Mouse (Mus musculus): Measurements from ENCODE around the gene Dok4.
A peak's percentile ranks its signal among the peaks of the same experiment; 100 is the strongest.

Dok4 gene

DNA sequence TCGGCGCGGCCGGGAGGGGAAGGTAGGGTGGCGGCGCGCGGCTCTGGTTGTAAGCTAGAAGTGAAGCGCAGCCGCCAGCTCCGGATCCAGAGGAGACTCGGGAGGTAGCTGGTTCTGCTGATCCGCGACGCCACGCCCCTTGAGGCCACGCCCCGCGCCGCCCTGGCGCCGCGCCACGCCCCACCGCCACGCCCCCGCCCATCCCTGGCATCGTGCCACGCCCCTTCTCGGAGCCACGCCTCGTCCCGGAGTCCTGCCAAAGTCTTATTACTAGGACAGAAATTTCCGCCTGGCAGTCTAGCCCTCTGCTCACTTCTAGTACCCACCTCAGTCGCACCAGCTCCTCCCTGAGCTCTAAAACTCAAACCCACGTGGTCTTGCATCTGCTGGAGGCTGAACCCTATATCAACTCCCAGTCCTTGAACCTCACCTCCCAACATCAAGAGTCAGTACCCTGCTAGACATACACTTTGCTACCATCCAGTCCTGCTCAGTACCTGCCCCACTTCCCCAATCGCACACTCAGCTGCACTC is at the start of gene Dok4:
Gene Dok4 (minus strand): TSS at position 134 of the 534 bp plus-strand sequence.
- peak; percentile 85 for DNase-seq (ENCODE audit: low read depth, low spot score)

DNA sequence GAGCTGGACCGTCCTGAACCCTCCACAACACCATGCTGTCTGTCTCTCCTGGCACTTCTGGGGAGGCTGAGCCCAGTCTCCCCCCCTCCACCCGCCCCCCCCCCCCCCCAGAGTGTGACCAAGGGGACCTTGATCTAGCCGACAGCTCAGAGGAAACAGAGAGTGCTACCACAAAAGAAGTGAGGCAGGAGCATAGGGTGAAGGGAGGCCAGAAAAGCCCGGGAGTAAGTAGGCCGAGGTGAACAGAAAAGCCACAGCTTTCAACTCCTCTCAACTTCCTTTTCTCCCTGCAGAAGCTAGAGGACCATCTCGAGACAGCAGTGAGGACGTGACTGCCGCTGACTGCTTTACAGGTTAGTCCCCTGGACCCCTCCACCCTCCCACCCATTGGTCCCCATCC is 47.3 kb upstream of the Dok4 start, which contains the start of gene Adgrg5:
Gene Adgrg5 (plus strand): TSS at position 290 of the 400 bp plus-strand sequence.
- no peak for DNase-seq (ENCODE audit: low read depth, low spot score)

DNA sequence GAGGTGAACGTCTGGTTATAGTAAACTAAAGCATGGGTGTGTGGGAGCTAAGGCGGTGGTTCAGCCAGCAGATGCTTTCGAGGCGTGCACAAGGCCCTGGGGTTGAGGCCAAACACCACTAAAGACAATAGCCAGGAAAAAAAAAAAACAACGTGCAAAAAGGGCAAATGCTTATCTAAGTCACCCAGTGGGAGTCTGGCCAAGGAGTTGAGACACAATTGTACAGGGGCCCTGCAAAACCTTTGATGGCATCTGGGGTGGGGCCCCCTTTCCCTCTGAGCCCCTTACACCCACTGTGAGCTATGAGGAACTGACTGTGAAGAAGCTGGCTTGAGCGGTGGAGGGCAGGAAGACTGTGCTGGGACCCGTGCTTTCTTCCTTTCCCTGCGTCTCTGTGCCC is 46.5 kb upstream of the Dok4 start:
- DNase-seq (ENCODE audit: low read depth, low spot score): peak; percentile 76

DNA sequence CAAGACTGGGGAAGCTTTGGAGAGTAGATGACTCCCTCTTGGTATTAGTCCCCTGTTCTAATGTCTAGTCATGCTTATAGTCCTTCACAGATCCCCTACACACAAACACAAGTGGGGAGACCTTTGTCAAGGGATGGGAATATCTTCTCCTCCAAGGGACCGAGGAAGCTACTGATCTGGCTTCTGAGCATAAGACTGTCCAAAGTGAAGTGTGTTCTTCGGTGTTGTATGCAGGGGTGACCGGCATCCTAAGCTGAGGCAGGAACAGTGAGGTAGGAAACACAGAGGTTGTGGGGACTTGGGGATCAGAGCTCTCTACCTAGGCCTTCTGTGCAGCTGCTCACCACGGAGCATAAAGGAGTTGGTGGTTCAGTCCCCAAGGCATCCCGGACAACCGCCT is 46.0 kb upstream of the Dok4 start:
- no peak for DNase-seq (ENCODE audit: low read depth, low spot score)

DNA sequence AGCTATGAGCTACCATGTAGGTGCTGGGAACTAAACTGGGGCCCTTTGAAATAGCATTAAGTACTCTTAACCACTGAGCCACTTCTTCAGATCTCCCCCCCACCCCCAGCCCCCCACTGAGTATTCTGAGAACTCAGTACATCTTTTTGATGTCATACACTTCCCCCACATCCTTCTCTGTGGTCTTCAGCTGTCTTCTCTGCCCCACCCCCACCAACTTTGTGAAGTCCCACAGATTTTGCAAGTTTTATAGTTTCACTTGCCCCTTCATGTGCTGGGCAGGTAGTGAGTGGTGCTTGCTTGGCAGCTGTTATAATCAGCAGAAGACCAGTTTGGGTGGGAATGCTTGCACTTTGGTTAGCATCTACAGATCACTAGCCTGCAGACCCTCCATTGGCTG is 43.1 kb upstream of the Dok4 start:
- DNase-seq (ENCODE audit: low read depth, low spot score): no peak

DNA sequence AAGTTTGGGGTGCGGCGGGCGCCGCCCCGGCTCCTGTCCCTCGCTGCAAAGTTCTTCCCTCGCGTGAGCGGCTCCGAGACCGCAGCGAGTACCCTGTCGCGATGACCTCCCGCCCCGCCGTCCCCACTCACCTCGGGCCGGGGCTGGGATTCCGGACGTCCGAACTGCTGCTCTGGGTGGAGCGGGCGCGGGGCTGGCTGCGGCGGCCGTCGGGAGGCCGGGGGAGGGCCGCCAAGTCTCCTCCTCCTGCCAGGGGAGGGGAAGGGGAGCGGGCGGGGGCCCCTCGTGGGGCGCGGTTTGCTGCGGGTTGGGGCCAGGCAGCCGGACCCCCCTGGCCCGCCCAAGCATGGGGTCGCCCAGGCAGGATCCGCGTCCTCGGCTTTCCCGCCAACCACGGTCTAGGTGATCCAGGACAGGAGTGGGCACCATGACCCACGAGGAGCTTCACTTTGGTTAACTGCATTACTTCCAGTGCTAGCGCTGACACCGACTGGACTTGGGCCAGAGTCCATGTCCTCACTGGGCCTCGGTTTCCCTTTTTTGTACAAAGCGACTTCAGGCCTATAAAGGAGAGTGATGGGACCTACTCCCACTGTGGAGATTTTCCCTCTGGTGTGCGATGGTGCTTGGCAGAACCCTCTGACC is 41.8 kb upstream of the Dok4 start, which contains the start of gene Ccdc102a:
Gene Ccdc102a (minus strand): TSS at position 248 of the 645 bp plus-strand sequence.
- DNase-seq (ENCODE audit: low read depth, low spot score): peak; percentile 47

DNA sequence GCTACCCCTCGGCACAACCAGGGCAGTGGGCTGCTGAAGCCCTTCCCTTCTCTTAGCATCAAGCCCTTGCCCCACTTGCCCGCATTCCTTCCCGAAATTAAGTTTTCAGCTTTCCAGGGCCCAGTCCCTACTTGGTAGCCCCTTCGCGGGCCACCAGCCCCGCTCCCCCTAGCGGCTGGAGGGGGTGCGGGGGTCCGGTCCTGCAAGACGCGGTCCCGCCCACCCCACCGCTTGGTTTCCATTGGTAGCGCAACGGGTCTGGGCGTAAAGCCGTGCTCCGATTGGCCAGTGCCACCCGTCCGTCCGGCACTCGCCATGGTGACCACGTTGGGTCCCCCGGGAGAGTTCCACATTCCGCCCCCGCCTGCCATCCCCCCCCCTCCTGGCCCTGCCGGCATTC is 41.2 kb upstream of the Dok4 start:
- peak; percentile 96 for DNase-seq (ENCODE audit: low read depth, low spot score)

DNA sequence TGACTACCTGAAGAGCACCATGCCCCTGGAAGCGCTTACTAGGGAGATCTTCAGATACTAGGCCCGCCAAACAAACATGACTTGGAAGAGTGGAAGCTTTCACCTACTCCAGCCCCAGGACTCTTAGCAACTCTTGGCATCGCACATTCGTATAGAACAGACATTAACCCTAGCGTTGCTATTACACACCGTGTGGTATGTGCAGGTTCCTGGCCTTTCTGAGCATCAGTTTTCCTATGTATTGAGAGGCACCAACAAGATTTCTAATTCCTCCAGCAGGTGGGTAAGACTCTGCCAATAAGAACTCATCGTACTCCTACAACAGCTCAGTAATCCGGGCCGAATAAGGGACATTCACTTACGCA is 40.8 kb upstream of the Dok4 start:
- DNase-seq (ENCODE audit: low read depth, low spot score): no peak

DNA sequence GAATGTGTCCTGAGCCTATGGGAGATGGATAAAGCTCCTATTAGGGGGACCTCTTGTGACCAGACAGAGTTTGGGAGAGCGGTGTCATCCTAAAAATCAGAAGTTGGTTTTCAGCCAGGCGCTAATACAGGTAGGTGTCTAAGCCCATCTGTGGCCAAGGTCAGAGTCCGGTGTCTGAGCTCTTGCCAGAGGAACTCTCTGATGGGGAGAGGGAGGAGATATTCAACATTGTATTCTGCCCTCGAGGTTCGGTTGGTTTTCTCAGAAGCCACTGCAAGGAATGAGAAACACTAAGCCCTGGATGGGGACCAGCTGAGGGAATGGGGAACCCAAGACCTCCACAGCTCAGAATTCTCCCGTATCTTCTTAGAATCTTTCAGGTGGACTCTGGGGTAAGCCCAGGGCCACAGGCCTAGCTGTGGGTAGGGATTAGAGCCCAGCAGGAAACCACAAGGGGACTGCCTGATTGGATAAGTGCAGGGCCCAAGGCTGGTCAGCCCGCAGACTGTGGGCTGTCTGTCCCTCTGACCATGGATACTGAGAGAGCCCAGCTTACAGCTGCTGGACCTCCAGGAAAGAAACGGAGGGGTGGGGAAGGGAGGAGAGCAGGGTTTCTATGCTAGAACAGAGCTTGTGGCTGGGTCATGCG is 40.3 kb upstream of the Dok4 start:
- DNase-seq (ENCODE audit: low read depth, low spot score): no peak

DNA sequence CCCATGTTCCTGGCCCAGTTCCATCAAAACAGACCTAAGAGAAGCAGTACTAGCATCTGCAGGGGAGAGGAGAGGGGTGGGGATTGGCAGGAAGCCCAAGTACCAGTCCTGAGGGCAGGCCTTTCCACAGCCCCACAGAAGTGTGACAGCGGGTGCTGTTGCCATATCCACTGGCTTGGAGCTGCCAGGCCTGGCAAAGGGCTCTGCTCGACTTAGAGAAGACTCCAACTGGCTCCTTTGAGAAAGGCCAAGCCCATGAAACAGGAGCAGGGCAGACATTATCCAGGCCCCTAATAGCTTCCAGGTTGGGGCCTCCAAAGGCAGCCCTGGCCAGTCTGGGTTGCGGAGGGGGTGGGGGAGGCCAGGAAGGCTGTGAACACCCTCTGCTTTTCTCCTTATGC is 38.6 kb upstream of the Dok4 start:
- DNase-seq (ENCODE audit: low read depth, low spot score): no peak

DNA sequence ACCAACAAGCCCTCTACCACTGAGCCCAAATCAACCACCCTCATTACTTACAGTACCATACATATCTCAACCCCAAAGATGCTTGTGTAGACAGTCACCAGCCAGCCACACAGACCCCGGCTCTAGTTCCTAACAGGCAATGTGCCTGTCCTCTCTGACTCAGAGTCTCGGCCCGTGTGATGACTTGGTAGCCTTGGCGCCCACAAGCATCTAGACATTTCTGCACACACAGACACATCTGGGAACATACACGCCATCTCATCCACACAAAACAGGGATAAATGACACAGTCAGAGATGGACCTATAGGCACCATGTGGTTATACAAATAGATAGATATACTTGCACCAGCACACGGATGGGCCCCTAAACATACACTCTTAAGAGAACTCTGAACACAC is 38.1 kb upstream of the Dok4 start:
- DNase-seq (ENCODE audit: low read depth, low spot score): no peak

DNA sequence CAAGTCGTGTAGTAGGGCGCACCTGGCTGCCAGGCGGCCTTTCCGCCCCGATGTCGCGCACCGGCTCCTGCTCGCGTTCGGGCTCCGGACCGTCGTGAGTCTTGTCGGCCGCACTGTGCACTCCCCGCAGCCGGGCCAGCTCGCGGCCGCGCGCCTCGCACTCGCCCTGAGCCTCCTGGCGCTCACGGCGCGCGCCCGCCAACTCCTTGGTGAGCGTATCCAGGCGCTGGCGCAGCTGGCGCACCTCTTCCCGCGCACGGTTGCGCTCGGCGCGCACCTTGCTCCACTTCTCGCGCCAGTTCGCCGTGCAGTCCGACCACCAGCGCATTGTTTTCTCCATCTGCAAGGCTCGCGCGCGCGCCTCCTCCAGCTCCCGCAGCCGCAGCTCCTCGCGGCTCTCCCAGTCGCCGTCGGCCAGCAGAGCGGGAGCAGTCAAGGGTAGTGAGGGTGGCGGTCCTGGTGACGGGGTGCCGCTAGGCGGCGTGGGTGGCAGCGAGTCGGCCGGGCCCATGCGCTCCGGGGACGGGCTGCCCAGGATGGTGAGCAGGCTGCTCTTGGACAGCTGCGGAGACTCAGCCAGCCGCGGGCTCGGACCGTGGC is 37.0 kb upstream of the Dok4 start:
- peak; percentile 85 for DNase-seq (ENCODE audit: low read depth, low spot score)

DNA sequence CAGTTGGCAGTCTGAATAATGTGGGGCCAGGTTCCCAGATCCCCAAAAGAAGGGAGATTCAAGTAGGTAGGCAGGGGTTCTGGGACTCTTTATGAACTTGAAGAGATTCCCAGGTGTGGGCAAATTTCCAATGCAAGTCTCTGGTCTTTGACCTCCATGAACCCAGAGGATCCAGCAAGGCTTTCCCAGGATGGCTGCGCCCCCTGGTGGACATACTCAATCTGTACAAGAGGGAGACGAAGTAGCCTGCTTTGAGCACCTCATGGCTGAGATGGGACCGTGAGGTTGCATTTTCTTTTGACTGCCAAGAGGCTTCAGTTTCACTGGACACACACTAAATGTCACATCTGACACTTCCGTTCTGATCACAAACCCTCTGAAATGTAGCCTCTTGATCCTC is 32.7 kb upstream of the Dok4 start:
- peak; percentile 88 for DNase-seq (ENCODE audit: low read depth, low spot score)

DNA sequence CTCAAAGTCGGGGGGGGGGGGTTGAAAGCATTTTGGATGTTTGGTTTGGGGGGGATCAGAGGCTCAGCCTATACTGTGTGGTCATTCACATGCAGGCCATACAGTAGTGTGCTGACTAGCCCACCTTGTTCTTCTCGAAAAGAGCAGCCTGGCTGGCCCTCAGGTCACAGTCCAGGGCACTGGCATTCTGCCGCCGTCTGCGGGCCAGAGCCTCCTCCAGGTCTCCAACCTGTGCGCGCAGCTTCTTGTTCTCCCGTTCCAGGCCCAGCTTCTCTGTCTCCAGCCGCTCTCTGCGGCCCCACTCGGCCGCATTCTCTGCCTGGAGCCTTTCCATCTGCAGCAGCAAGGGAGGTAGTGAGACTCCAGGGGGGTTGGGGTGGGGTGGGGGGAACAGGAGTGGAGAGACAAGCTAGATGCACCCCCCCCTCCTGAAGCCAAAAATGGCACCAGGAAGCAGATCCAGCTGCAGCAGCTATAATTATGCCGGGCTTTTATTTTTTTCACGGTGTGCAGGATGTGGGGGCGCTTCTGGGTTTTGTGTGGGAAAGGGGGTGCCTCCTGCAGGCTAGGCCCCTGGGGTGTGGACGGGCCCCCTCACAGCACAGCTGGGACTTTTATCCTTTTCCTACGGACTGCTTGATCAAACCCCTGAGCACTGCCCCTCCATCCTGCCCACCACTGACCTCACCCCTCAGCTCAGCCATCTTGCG is 31.6 kb upstream of the Dok4 start:
- no peak for DNase-seq (ENCODE audit: low read depth, low spot score)

DNA sequence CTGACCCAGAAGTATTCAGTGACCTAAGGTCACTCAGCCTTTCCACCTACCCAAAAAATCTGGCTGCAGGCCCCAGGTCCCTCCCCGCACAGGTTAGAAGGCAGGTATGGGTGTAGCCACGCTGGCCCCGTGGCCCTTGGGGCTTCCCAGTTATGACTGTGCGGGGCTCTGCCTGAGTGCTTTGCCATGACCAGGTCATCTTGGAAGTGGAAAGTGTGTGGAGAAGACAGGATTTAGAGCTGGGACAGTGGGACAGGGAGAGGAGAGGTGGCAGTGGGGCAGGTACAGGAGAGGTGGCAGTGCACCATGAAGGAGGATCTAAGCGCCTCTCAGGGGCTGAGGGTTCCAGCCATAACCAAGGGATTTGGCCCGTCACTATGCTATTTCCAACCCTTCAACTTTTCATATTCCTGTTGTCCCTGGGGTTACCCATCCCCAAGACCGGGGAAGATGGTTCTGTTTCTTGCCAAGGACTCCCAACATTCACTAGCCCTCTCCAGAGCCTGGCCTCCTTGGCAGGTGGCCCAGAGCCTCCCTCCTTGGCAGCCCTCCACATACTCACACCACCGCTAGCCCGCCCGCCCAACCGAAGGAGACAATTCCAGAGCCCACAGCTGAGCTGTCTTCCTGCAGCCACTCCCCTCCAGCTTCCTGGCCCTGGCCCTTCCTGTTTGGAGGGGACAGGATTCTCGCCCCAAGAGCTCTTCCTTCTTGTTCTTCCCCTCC is 28.5 kb upstream of the Dok4 start:
- DNase-seq (ENCODE audit: low read depth, low spot score): no peak

DNA sequence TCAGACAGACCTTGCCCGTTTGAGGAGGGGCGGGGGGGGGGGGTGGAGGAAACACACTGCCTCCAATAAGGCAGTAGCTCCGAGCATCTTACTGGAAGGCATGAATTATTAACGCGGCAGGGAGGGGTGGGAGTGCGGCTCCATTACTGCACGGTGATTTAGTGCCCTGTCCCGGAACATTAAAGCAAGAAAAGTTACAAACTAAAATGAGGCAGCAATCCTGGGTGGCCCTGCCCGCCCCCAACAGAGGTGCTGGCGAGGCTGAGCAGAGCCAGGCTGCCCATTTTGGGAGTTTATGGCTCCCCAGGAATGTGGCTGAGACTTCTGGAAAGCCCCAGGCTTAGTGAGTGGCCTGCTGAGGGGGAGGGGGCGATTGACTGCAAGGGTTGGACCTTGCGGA is 27.6 kb upstream of the Dok4 start:
- DNase-seq (ENCODE audit: low read depth, low spot score): no peak

DNA sequence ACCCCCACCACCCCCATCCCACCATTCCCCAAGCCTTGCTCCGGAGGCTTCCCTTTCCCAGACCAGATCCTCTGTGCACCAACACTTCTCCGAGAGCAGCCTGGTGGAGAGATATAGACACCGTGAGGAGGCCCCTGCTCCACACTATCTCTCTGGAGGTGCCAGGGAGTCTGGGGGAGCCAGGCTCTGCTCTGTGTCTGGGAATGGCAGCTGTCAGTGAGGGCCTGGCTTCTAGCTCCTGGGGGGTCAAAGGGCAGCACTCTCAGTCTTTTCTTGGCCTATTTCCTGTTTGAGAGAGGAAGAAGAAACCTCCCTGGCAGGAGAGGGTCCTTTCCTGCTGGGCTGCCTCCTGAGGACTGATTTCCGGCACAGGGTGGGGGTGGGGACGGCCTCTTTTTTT is 24.9 kb upstream of the Dok4 start:
- peak; percentile 54 for DNase-seq (ENCODE audit: low read depth, low spot score)

DNA sequence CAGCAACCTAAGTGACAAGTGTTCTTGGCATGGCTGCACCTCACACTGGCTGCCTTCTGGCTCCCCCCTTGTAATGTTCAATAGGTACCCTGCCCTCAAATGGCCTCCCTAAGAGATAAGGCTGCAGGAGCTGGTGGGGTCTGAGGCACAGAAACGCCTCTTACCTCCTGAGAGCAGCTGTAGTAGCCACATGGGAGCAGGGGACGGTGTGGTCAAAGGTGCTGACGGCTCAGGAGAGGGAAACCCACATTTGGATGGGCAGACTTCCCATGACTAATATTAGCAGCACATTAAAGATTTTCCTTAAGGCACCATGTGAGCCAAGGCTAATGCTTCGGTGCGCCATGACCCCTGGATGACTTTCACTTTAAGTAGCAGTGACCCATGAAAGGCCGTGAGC is 24.5 kb upstream of the Dok4 start:
- DNase-seq (ENCODE audit: low read depth, low spot score): no peak

DNA sequence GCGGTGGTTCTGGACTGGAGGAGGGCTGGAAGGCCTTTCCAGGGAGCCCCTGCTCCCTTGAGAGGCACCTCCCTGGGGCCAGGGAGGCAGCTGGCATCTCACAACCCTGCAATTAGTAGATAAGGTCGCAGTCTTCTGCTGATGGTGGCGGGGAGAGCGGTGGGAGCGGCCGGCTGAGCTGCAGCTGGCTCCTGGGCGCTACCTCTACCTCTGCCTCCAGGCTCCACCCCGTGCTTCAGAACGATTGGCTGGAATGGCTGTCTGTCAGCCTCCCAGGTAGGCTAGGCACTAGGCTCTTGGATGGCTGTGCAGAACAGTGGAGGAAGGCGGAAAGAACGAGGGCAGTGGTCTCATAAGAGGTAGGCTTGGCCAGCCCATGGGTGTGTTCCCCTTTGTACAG is 23.1 kb upstream of the Dok4 start:
- peak; percentile 84 for DNase-seq (ENCODE audit: low read depth, low spot score)

DNA sequence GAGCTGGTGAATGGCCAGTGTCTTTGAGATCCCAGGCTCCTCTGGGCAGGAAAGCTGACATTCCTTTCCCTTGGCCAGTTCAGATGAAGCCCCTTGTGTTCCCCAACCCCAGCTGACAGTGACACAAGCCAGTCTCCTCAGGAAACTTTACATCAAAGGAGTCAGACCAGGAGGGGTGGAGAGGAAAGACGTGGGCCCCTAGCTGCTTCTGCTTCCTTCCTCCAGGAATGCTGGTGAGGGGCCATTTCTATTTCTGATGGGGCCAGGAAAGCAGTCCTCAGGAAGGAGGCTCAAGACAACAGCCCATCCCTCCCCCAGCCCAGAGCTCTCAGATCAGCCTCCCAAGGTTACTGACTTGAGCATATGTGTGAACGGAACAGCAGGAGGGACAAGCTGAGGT is 16.8 kb upstream of the Dok4 start:
- no peak for DNase-seq (ENCODE audit: low read depth, low spot score)

DNA sequence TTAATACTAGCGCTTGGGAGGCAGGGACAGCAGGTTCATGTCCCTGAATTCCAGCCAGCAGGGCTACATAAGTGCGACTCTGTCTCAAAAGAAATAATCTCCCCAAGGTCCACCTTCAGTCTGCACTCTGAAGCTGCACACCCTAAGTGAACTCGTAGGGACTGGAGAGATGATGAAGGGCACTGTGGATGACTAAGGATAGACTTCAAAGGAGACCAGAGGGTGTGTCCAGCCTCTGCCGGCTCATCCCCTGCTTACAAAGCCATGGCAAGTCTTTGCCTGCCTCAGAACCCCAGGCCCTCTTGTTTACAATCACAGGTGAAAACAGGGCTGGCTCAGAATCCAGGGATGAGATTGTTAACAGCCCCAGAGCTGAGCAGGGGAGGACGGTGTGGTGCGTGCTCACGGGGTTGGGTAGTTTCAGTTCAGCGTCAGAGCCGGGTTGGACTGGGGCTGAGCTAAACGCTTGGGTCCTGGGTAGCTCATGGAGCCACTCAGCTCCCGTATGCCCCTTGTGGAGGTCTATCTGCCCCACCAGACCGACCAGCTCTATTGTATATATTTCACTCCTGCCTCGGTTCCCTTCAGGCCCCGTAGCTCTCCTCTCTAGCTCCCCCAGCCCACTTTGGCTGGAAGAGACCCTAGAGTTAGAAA is 12.4 kb upstream of the Dok4 start:
- DNase-seq (ENCODE audit: low read depth, low spot score): no peak
